Mouse (Mus musculus) heart, embryonic 11.5 days (tissue): ENCODE measurements around the gene Qsox1. TPM values are rescaled to one million over a fixed set of nuclear protein-coding genes. Genes with fewer than 3 reads are reported as not detected.

ENCODE experiments used
- ATAC-seq: fragments of 200-750 bp; cut with Nextera tagmentation; replicated peaks from 2 replicates; pipeline ENCODE4 v1.8.0; 2017; ENCODE audit warnings: moderate library complexity; ENCODE audit not compliant: insufficient number of reproducible peaks, low FRiP score, low TSS enrichment
- H3K27ac ChIP-seq: fragments of 300-500 bp; sonication (generic); 2 replicates; pipeline ENCODE4 v1.5.1; 2014; ENCODE audit warnings: mild to moderate bottlenecking, low read depth, low read length
- H3K27me3 ChIP-seq: fragments of 300-500 bp; sonication (generic); 2 replicates; pipeline ENCODE4 v1.6.1; 2014; ENCODE audit warnings: mild to moderate bottlenecking, low read length, mixed read lengths; ENCODE audit not compliant: control insufficient read depth, insufficient read depth
- H3K36me3 ChIP-seq: fragments of 300-500 bp; sonication (generic); 2 replicates; pipeline ENCODE4 v1.6.1; 2014; ENCODE audit warnings: mild to moderate bottlenecking, low read length, moderate library complexity, mixed read lengths; ENCODE audit not compliant: control insufficient read depth, insufficient read depth
- H3K4me1 ChIP-seq: fragments of 300-500 bp; sonication (generic); 2 replicates; pipeline ENCODE4 v1.6.1; 2014; ENCODE audit warnings: low read length; ENCODE audit not compliant: control insufficient read depth, insufficient read depth
- H3K4me2 ChIP-seq: fragments of 300-500 bp; sonication (generic); 2 replicates; pipeline ENCODE4 v1.6.1; 2014; ENCODE audit warnings: mild to moderate bottlenecking, moderate library complexity
- H3K4me3 ChIP-seq: fragments of 300-500 bp; sonication (generic); 2 replicates; pipeline ENCODE4 v1.5.1; 2014; ENCODE audit warnings: low read depth, low read length
- H3K9ac ChIP-seq: fragments of 300-500 bp; sonication (generic); 2 replicates; pipeline ENCODE4 v1.6.1; 2014; ENCODE audit warnings: mild to moderate bottlenecking, low read depth, low read length, moderate library complexity
- H3K9me3 ChIP-seq: fragments of 300-500 bp; sonication (generic); replicated peaks from 2 replicates; pipeline ENCODE4 v1.6.1; 2016; ENCODE audit warnings: low read length; ENCODE audit not compliant: control insufficient read depth
- WGBS: fragments of 180-500 bp; shearing (Covaris S2); extraction: QIAGEN DNeasy Blood & Tissue Kit; methylation state at CpG from one replicate; pipeline ENCODE4 v1.1.7; 2014; ENCODE audit not compliant: insufficient replicate concordance; 5-methylcytosine and 5-hydroxymethylcytosine counted together
- polyA plus RNA-seq: library from polyadenylated mRNA; unstranded; fragments of >200 nt; fragmentation: Nextera tagmentation; extraction: Ambion mirVana; gene quantifications from 2 replicates; pipeline ENCODE4 v1.2.1, GENCODE M21; 2014

The Qsox1 gene
- polyA plus RNA-seq, 1 experiment from 2014 or later: 12.1 TPM

GRCm38 (mm10) chr1:155759167-155759566 is 53.5 kb downstream of the Qsox1 start:
- 0 out of 2 replicates have a peak, but pooled peaks cover 4% of the 10 kb centered on the region for H3K4me1 ChIP-seq
- no peaks in the 10 kb centered on the region for H3K27me3 ChIP-seq
- H3K36me3 ChIP-seq: no peaks in the 10 kb centered on the region
- no peak overlapping the region for H3K4me3 ChIP-seq
- H3K9ac ChIP-seq: no peak overlapping the region
- 61% methylated on average over 12 of the region's 12 CpGs for WGBS
- no peaks in the 10 kb centered on the region for H3K9me3 ChIP-seq
- ATAC-seq: no peak
- no peak overlapping the region for H3K27ac ChIP-seq
- no peak overlapping the region for H3K4me2 ChIP-seq

GRCm38 (mm10) chr1:155758711-155759110 is 54.0 kb downstream of the Qsox1 start:
- H3K9ac ChIP-seq: no peak overlapping the region
- H3K27ac ChIP-seq: no peak overlapping the region
- no peak for ATAC-seq
- no peaks in the 10 kb centered on the region for H3K36me3 ChIP-seq
- WGBS: 75% methylated on average over 4 of the region's 4 CpGs
- no peaks in the 10 kb centered on the region for H3K27me3 ChIP-seq
- H3K9me3 ChIP-seq: no peaks in the 10 kb centered on the region
- H3K4me2 ChIP-seq: no peak overlapping the region
- H3K4me1 ChIP-seq: 0 out of 2 replicates have a peak, but pooled peaks cover 4% of the 10 kb centered on the region
- H3K4me3 ChIP-seq: no peak overlapping the region

GRCm38 (mm10) chr1:155757621-155758020 is 55.1 kb downstream of the Qsox1 start:
- 77% methylated on average over 7 of the region's 7 CpGs for WGBS
- Histone ChIP-seq H3K4me2 (no peak overlapping the region), H3K36me3 (no peaks in the 10 kb centered on the region), H3K4me1 (0 out of 2 replicates have a peak, but pooled peaks cover 4% of the 10 kb centered on the region), H3K27ac (no peak overlapping the region), H3K9me3 (no peaks in the 10 kb centered on the region), H3K27me3 (peaks cover 8% of the 10 kb centered on the region), H3K9ac (no peak overlapping the region), H3K4me3 (no peak overlapping the region)
- no peak for ATAC-seq

- ATAC-seq: no peak
- whole genome bisulfite sequencing: 58% methylated on average over 9 of the region's 9 CpGs
These were observed 59.3 kb downstream of the Qsox1 start for GRCm38 (mm10) chr1:155753411-155753810.

GRCm38 (mm10) chr1:155751484-155752255 is 61.0 kb downstream of the Qsox1 start, which contains the start of gene Lhx4:
Gene Lhx4 (minus strand): TSS chr1:155751684.
- H3K9ac ChIP-seq: no peak within 1 kb of the TSS
- H3K36me3 ChIP-seq: no peaks in the 10 kb centered on the region
- no peak for ATAC-seq
- no peaks in the 10 kb centered on the region for H3K9me3 ChIP-seq
- H3K4me3 ChIP-seq: no peak within 1 kb of the TSS
- no peaks in the 10 kb centered on the region for H3K4me1 ChIP-seq
- H3K4me2 ChIP-seq: no peak within 1 kb of the TSS
- peaks cover 65% of the 10 kb centered on the region for H3K27me3 ChIP-seq
- 59% methylated on average over 6 of the region's 6 CpGs for WGBS
- no peak within 1 kb of the TSS for H3K27ac ChIP-seq

More at GRCm38 (mm10) chr1:155753411-155753810, 59.3 kb downstream of the Qsox1 start:
- H3K27me3 ChIP-seq: peaks cover 48% of the 10 kb centered on the region
- H3K4me2 ChIP-seq: no peak overlapping the region
- no peaks in the 10 kb centered on the region for H3K4me1 ChIP-seq
- H3K9ac ChIP-seq: no peak overlapping the region
- H3K4me3 ChIP-seq: no peak overlapping the region
- H3K36me3 ChIP-seq: no peaks in the 10 kb centered on the region
- H3K27ac ChIP-seq: no peak overlapping the region
- H3K9me3 ChIP-seq: no peaks in the 10 kb centered on the region

- Histone ChIP-seq H3K27ac (no peak overlapping the region), H3K9ac (no peak overlapping the region), H3K9me3 (no peaks in the 10 kb centered on the region), H3K36me3 (no peaks in the 10 kb centered on the region), H3K4me3 (no peak overlapping the region), H3K4me1 (no peaks in the 10 kb centered on the region), H3K27me3 (peaks cover 76% of the 10 kb centered on the region), H3K4me2 (no peak overlapping the region)
- WGBS: 25% methylated on average over 11 of the region's 11 CpGs
- 0 out of 2 replicates have a peak, but pooled peaks have one; percentile 39 for ATAC-seq
These were observed 62.0 kb downstream of the Qsox1 start for GRCm38 (mm10) chr1:155750517-155751178.

- no peaks in the 10 kb centered on the region for H3K9me3 ChIP-seq
- ATAC-seq: no peak
- no peak overlapping the region for H3K9ac ChIP-seq
- no peak overlapping the region for H3K4me3 ChIP-seq
- H3K4me2 ChIP-seq: no peak overlapping the region
- H3K27me3 ChIP-seq: peaks cover 85% of the 10 kb centered on the region
- H3K36me3 ChIP-seq: no peaks in the 10 kb centered on the region
- no peaks in the 10 kb centered on the region for H3K4me1 ChIP-seq
- no peak overlapping the region for H3K27ac ChIP-seq
- 64% methylated on average over 5 of the region's 5 CpGs for WGBS
These were observed 64.8 kb downstream of the Qsox1 start for GRCm38 (mm10) chr1:155747911-155748310.

GRCm38 (mm10) chr1:155747011-155747410 is 65.7 kb downstream of the Qsox1 start:
- no peak overlapping the region for H3K4me3 ChIP-seq
- peaks cover 86% of the 10 kb centered on the region for H3K27me3 ChIP-seq
- 18% methylated on average over 8 of the region's 8 CpGs for WGBS
- H3K9ac ChIP-seq: no peak overlapping the region
- no peak overlapping the region for H3K27ac ChIP-seq
- no peaks in the 10 kb centered on the region; the same call in 1 of the 2 replicates for H3K4me1 ChIP-seq
- H3K4me2 ChIP-seq: no peak overlapping the region
- no peaks in the 10 kb centered on the region for H3K9me3 ChIP-seq
- no peaks in the 10 kb centered on the region for H3K36me3 ChIP-seq
- no peak for ATAC-seq
